Mouse (Mus musculus) cerebellum, adult 2 months (tissue): Measurements from ENCODE around the gene Cdc45. TPM values are rescaled to one million over a fixed set of nuclear protein-coding genes. Genes with fewer than 3 reads are reported as not detected.
A peak's percentile ranks its signal among the peaks of the same experiment; 100 is the strongest.

Source experiments
- DNase-seq, 2 experiments: peaks; one replicate each; pipeline ENCODE4 v3.0.0; 2021
- H3K27ac ChIP-seq: fragments of 200-500 bp; 2 replicates; pipeline ENCODE4 v1.5.1; 2012; ENCODE audit warnings: low read length, control low read depth, inconsistent platforms; ENCODE audit not compliant: insufficient read depth
- H3K27me3 ChIP-seq: fragments of 200-500 bp; 2 replicates; pipeline ENCODE4 v1.6.1; 2012; ENCODE audit warnings: inconsistent platforms, mild to moderate bottlenecking, low read length, moderate library complexity; ENCODE audit not compliant: control insufficient read depth, insufficient read depth
- H3K4me1 ChIP-seq: fragments of 200-500 bp; 2 replicates; pipeline ENCODE4 v1.6.1; 2011; ENCODE audit warnings: low read length; ENCODE audit not compliant: control insufficient read depth, insufficient read depth
- H3K4me3 ChIP-seq: fragments of 200-500 bp; replicated peaks from 2 replicates; pipeline ENCODE3; 2011; ENCODE audit warnings: mild to moderate bottlenecking, low read depth, low read length, control low read depth; ENCODE audit not compliant: insufficient read depth
- CTCF ChIP-seq: fragments of 200-500 bp; IDR thresholded peaks from 2 replicates; pipeline ENCODE4 v1.5.1; 2011; ENCODE audit warnings: low read depth, mild to moderate bottlenecking, control low read depth, low read length, moderate library complexity, borderline replicate concordance; ENCODE audit not compliant: insufficient read depth
- POLR2A ChIP-seq: fragments of 200-500 bp; IDR thresholded peaks from 2 replicates; pipeline ENCODE4 v1.6.1; 2011; ENCODE audit warnings: low read length, control low read depth, borderline replicate concordance; ENCODE audit not compliant: insufficient read depth
- WGBS: fragments of 180-500 bp; shearing (Covaris S2); methylation state at CpG from one replicate; pipeline ENCODE4 v1.1.7; 2018; 5-methylcytosine and 5-hydroxymethylcytosine counted together
- polyA plus RNA-seq: library from polyadenylated mRNA; depleted of rRNA; stranded (reverse); fragments of >200 nt; gene quantifications from 2 replicates; pipeline ENCODE4 v1.2.3, GENCODE M21; 2012

Gene Cdc45
- polyA plus RNA-seq, 1 experiment: 4.9 TPM

GRCm38 (mm10) chr16:18805746-18806145 lies 6.0 kb downstream of the Cdc45 start:
- 78% methylated on average over 2 of the region's 2 CpGs for WGBS
- DNase-seq: no peak
- Histone ChIP-seq H3K27me3 (no peaks in the 10 kb centered on the region), H3K4me1 (no peaks in the 10 kb centered on the region), H3K4me3 (no peak overlapping the region), H3K27ac (no peak overlapping the region)
- no peak for TF ChIP-seq CTCF
- TF ChIP-seq POLR2A: no peak

DNA sequence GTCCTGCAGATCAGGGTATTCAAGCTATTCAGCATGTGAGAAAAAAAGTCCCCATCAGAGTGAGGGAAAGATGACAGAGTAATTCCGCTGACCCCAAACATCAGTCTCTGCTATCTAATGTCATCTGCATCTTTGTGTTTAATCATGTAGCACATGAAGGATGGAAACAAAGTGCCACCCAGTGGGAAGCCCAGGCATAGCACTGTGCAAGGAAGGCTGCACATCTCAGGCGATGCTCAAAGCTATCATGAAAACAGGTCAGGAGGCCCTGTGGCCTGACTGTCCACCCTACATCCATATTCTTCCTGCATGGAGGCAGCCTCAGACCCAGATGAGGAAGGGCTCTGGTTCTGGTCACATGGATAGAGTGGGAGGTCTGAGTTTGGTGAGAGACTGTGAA lies 12.9 kb downstream of the Cdc45 start:
- Histone ChIP-seq H3K4me3 (no peak overlapping the region), H3K27ac (no peak overlapping the region), H3K4me1 (no peaks in the 10 kb centered on the region), H3K27me3 (no peaks in the 10 kb centered on the region)
- TF ChIP-seq CTCF (peak; percentile 74), POLR2A (no peak)
- DNase-seq: peak; percentile 25 to 39
- 31% methylated on average over 2 of the region's 2 CpGs for WGBS

DNA sequence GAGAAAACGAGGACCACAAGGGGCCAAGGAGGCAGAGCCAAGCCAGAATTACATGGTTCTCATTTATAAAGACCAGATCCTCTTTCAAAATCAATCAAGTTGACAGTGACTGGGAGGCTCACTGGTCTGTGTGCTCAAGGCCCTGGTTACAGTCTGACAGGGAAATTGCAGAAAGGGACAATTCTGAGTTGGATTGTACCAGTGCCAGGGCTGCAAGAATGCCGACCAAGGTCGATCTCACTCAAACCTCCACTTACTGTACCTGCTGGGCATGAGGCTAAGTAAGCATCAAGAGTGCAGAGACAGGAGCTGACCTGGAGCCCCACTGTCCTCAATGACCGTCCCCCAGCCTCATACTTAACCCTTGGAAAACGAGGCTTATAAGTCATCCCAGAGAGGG lies 13.6 kb downstream of the Cdc45 start:
- Histone ChIP-seq H3K27me3 (no peaks in the 10 kb centered on the region), H3K4me1 (no peaks in the 10 kb centered on the region), H3K4me3 (no peak overlapping the region), H3K27ac (no peak overlapping the region)
- TF ChIP-seq POLR2A (no peak), CTCF (no peak)
- 88% methylated on average over 5 of the region's 5 CpGs for WGBS
- DNase-seq: no peak

GRCm38 (mm10) chr16:18796645-18797044 lies 15.1 kb downstream of the Cdc45 start:
- no peak for TF ChIP-seq POLR2A
- H3K4me3 ChIP-seq: no peak overlapping the region
- DNase-seq: no peak
- H3K4me1 ChIP-seq: no peaks in the 10 kb centered on the region
- WGBS: 69% methylated on average over 7 of the region's 7 CpGs
- no peaks in the 10 kb centered on the region for H3K27me3 ChIP-seq
- H3K27ac ChIP-seq: no peak overlapping the region

DNA sequence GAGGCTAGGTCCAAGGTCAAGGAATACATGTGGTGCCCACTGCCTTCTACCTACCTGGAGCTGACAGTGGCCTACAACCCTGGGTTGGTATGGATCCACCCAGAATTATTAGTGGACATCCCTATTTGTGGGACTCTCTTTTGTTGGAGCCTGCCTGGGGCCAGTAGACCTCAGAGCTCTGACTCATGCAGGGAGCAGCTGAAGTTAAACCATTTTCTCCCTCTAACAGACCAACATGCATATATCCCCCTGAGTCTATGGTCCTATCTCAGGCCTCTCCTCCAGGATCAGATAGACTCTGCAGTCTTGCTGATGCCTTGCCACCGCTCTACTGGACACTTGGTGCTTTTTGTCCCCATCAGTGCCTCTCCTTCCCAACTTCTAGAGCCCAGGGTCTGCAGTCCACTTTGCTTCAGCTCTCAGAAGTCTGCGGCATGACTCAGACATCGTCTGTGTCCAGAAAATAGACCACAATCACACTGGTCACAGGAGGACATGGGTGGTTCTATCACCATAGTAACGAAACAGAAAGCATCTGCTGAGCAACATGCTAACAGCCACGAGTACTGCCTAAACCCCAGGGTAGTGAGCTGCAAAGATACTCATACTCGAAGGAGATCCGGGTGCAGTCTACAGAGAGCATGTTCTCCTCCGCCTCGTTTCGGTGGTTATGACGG lies 16.4 kb downstream of the Cdc45 start:
- 65% methylated on average over 11 of the region's 11 CpGs for WGBS

GRCm38 (mm10) chr16:18788627-18789406 lies 23.0 kb downstream of the Cdc45 start:
- no peak for TF ChIP-seq POLR2A
- TF ChIP-seq CTCF: no peak
- H3K27ac ChIP-seq: no peak overlapping the region
- 93% methylated on average over 10 of the region's 10 CpGs for whole genome bisulfite sequencing
- no peaks in the 10 kb centered on the region for H3K4me1 ChIP-seq
- H3K27me3 ChIP-seq: no peaks in the 10 kb centered on the region
- no peak for DNase-seq
- H3K4me3 ChIP-seq: no peak overlapping the region

More for the DNA sequence above, 16.4 kb downstream of the Cdc45 start:
- Histone ChIP-seq H3K27me3 (no peaks in the 10 kb centered on the region), H3K4me3 (no peak overlapping the region), H3K27ac (no peak overlapping the region), H3K4me1 (no peaks in the 10 kb centered on the region)
- no peak for DNase-seq
- TF ChIP-seq POLR2A (no peak), CTCF (no peak)

GRCm38 (mm10) chr16:18786652-18787051 lies 25.1 kb downstream of the Cdc45 start:
- 59% methylated on average over 10 of the region's 10 CpGs for WGBS
- Histone ChIP-seq H3K27ac (no peak overlapping the region), H3K4me1 (no peaks in the 10 kb centered on the region), H3K27me3 (no peaks in the 10 kb centered on the region), H3K4me3 (no peak overlapping the region)
- DNase-seq: no peak
- no peak for TF ChIP-seq POLR2A
- no peak for TF ChIP-seq CTCF

DNA sequence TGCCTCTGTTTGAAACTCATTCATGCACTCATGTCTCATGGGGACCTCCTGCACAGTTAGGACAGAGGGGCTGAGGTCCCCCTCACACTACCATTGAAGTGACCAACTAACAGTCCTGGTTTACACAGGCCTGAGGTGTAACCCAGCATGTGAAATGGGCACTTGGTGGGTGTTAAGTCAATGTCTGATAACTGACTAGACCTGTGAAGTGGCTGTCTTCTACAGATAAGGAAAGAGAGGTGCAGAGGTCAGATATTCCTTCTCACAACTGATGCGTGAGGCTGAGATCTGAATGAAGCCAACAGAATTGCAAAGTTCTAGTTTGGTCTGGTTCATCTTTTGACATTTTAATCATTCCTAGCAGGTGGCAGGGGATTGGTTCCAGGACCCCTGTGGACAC lies 26.3 kb downstream of the Cdc45 start:
- no peaks in the 10 kb centered on the region for H3K27me3 ChIP-seq
- H3K4me1 ChIP-seq: no peaks in the 10 kb centered on the region
- TF ChIP-seq POLR2A (no peak), CTCF (no peak)
- DNase-seq: no peak
- 50% methylated on average over 1 of the region's 1 CpGs for WGBS
- no peak overlapping the region for H3K4me3 ChIP-seq
- no peak overlapping the region for H3K27ac ChIP-seq
